Mouse (Mus musculus) left cerebral cortex, postnatal 4 days (tissue): ENCODE results near the gene Ptprj. TPM values are rescaled to one million over a fixed set of nuclear protein-coding genes. Genes with fewer than 3 reads are reported as not detected.

Source experiments
- DNase-seq: peaks from one replicate; pipeline ENCODE4 v3.0.0-alpha.2; 2022
- intact Hi-C: fragments of 180-260 bp; cut with DNase I; formaldehyde crosslinking; loops from one replicate; pipeline ENCODE4 v1.15.1; 2025
- total RNA-seq, 2 experiments: library from RNA; stranded (reverse); gene quantifications; 2 replicates each; pipeline ENCODE4 v1.2.3; 2021

Ptprj gene
- total RNA-seq, 2 experiments from 2014 or later: 50.8 to 51.2 TPM

GRCm38 (mm10) chr2:90526971-90527370 lies 53.5 kb downstream of the Ptprj start:
- intact Hi-C loops: no loop called here
- no peak for DNase-seq

- no peak for DNase-seq
- intact Hi-C loops: no loop called here
These were observed 53.9 kb downstream of the Ptprj start for GRCm38 (mm10) chr2:90526564-90526963.

- no peak for DNase-seq
- intact Hi-C loops: no loop called here
These were observed 54.6 kb downstream of the Ptprj start for GRCm38 (mm10) chr2:90525807-90526206.

- intact Hi-C loops: no loop called here
- DNase-seq: peak; percentile 28
These were observed 58.0 kb downstream of the Ptprj start for GRCm38 (mm10) chr2:90522455-90522854.

- intact Hi-C loops: no loop called here
- no peak for DNase-seq
These were observed 58.5 kb downstream of the Ptprj start for GRCm38 (mm10) chr2:90521909-90522308.

GRCm38 (mm10) chr2:90518296-90518695 lies 62.2 kb downstream of the Ptprj start:
- no peak for DNase-seq
- intact Hi-C loops: no loop called here

GRCm38 (mm10) chr2:90514969-90515368 lies 65.5 kb downstream of the Ptprj start:
- intact Hi-C loops: no loop called here

GRCm38 (mm10) chr2:90509268-90509667 lies 71.2 kb downstream of the Ptprj start:
- intact Hi-C loops: no loop called here

More at GRCm38 (mm10) chr2:90514969-90515368, 65.5 kb downstream of the Ptprj start:
- no peak for DNase-seq

GRCm38 (mm10) chr2:90506143-90506542 lies 74.3 kb downstream of the Ptprj start:
- no peak for DNase-seq
- intact Hi-C loops: no loop called here

More at GRCm38 (mm10) chr2:90509268-90509667, 71.2 kb downstream of the Ptprj start:
- DNase-seq: no peak

GRCm38 (mm10) chr2:90504731-90505171 lies 75.7 kb downstream of the Ptprj start:
- DNase-seq: peak; percentile 74
- intact Hi-C loops: no loop called here

- DNase-seq: no peak
- intact Hi-C loops: no loop called here
These were observed 77.1 kb downstream of the Ptprj start for GRCm38 (mm10) chr2:90503182-90503833.

GRCm38 (mm10) chr2:90502738-90503137 lies 77.7 kb downstream of the Ptprj start:
- intact Hi-C loops: no loop called here
- no peak for DNase-seq

- intact Hi-C loops: no loop called here
- DNase-seq: no peak
These were observed 78.7 kb downstream of the Ptprj start for GRCm38 (mm10) chr2:90501708-90502107.

GRCm38 (mm10) chr2:90500892-90501291 lies 79.6 kb downstream of the Ptprj start:
- intact Hi-C loops: no loop called here
- DNase-seq: no peak

GRCm38 (mm10) chr2:90499002-90499401 lies 81.4 kb downstream of the Ptprj start:
- DNase-seq: peak; percentile 86
- intact Hi-C loops: no loop called here

GRCm38 (mm10) chr2:90497551-90497950 lies 82.9 kb downstream of the Ptprj start:
- intact Hi-C loops: no loop called here

GRCm38 (mm10) chr2:90496680-90497074 lies 83.8 kb downstream of the Ptprj start:
- intact Hi-C loops: no loop called here
- DNase-seq: no peak

More at GRCm38 (mm10) chr2:90497551-90497950, 82.9 kb downstream of the Ptprj start:
- DNase-seq: no peak

- intact Hi-C loops: no loop called here
- DNase-seq: no peak
These were observed 84.3 kb downstream of the Ptprj start for GRCm38 (mm10) chr2:90496012-90496679.

- intact Hi-C loops: no loop called here
- DNase-seq: peak; percentile 34
These were observed 90.0 kb downstream of the Ptprj start for GRCm38 (mm10) chr2:90490279-90491046.

- peak; percentile 57 for DNase-seq
These were observed 90.6 kb downstream of the Ptprj start for GRCm38 (mm10) chr2:90489839-90490238.

More at GRCm38 (mm10) chr2:90489839-90490238, 90.6 kb downstream of the Ptprj start:
- intact Hi-C loops: no loop called here
